Mouse (Mus musculus) limb, embryonic 11.5 days (tissue): ENCODE measurements at regions not wholly inside any gene's neighbourhood (a gene's known extent, or its start where the extent isn't known, plus 50 kb on each side); places are given as distances from the start of the nearest gene placed in this dataset.

Source experiments
- ATAC-seq: fragments of 200-750 bp; cut with Nextera tagmentation; 2 replicates; pipeline ENCODE4 v1.8.0; 2017; ENCODE audit warnings: low read depth; ENCODE audit not compliant: insufficient number of reproducible peaks, low FRiP score, low TSS enrichment
- DNase-seq: peaks from one replicate; pipeline ENCODE4 v3.0.0-alpha.2; 2015; ENCODE audit warnings: low spot score
- H3K27ac ChIP-seq: fragments of 300-500 bp; sonication (generic); replicated peaks from 2 replicates; pipeline ENCODE4 v1.5.1; 2014; ENCODE audit warnings: low read depth, mild to moderate bottlenecking, low read length
- H3K27me3 ChIP-seq: fragments of 300-500 bp; sonication (generic); 2 replicates; pipeline ENCODE4 v1.6.1; 2014; ENCODE audit warnings: mild to moderate bottlenecking, low read length, mixed read lengths; ENCODE audit not compliant: control insufficient read depth, insufficient read depth
- H3K36me3 ChIP-seq: fragments of 300-500 bp; sonication (generic); 2 replicates; pipeline ENCODE4 v1.6.1; 2014; ENCODE audit warnings: mild to moderate bottlenecking, low read length, moderate library complexity, mixed read lengths; ENCODE audit not compliant: control insufficient read depth, insufficient read depth
- H3K4me1 ChIP-seq: fragments of 300-500 bp; sonication (generic); 2 replicates; pipeline ENCODE4 v1.6.1; 2014; ENCODE audit warnings: low read length, mixed read lengths; ENCODE audit not compliant: control insufficient read depth, insufficient read depth
- H3K4me2 ChIP-seq: fragments of 300-500 bp; sonication (generic); 2 replicates; pipeline ENCODE4 v1.6.1; 2014; ENCODE audit warnings: low read depth, mild to moderate bottlenecking, moderate library complexity; ENCODE audit not compliant: severe bottlenecking
- H3K4me3 ChIP-seq: fragments of 300-500 bp; sonication (generic); 2 replicates; pipeline ENCODE4 v1.5.1; 2014; ENCODE audit warnings: low read depth, low read length
- H3K9ac ChIP-seq: fragments of 300-500 bp; sonication (generic); 2 replicates; pipeline ENCODE4 v1.6.1; 2014; ENCODE audit warnings: mild to moderate bottlenecking, low read length
- H3K9me3 ChIP-seq: fragments of 300-500 bp; sonication (generic); 2 replicates; pipeline ENCODE4 v1.6.1; 2016; ENCODE audit warnings: low read length; ENCODE audit not compliant: control insufficient read depth
- whole genome bisulfite sequencing: fragments of 180-500 bp; shearing (Covaris S2); extraction: QIAGEN DNeasy Blood & Tissue Kit; methylation state at CpG from one replicate; pipeline ENCODE4 v1.1.7; 2014; 5-methylcytosine and 5-hydroxymethylcytosine counted together

DNA sequence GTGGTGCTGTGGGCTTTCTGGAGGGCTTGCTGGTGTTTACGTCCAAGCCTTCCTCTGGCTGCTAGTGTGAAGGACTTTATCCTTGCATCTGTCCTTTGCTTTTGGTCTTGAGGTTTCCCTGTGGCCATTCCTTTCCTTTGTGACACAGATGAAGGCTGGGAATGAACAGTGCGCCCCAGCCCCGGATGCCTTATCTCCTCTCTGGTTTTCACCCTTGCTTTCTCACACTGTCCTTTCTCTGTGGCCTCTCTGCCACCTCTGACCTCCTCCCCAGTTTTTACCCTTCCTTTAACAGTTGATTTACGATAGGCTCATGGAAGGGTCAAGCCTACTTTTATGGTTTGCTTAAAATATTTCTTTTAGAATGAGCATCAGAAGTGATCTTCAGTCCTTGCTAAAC lies 53.2 kb downstream of the Gas1 start:
- no peak overlapping the region; the same call in 1 of the 2 replicates for H3K4me2 ChIP-seq
- DNase-seq (no peak), ATAC-seq (no peak)
- no peaks in the 10 kb centered on the region for H3K36me3 ChIP-seq
- H3K4me1 ChIP-seq = peaks cover 36% of the 10 kb centered on the region
- no peaks in the 10 kb centered on the region for H3K9me3 ChIP-seq
- H3K9ac ChIP-seq = no peak overlapping the region
- no peak overlapping the region for H3K4me3 ChIP-seq
- 5% methylated on average over 4 of the region's 4 CpGs for WGBS
- H3K27ac ChIP-seq = no peak overlapping the region
- H3K27me3 ChIP-seq = no peaks in the 10 kb centered on the region

DNA sequence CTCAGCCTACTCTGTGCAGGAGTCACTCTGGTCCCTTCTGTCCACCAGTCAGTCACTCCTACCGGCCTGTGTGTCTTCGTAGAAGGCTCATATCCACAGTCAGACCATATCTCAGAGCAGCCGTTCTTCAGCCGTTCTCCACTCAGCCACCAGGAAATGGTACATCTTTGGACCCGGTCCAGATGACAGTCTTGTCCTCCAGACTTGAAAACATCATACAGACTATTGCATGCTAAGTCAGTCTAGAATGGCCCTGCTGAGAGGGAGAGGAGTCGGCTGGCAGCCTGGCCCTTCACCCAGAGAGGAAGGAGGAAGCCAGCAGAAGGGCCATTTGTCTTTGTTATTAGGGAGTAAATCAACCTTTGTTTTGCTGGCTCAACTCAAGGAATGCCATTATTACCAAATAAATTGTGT lies 54.0 kb downstream of the Gas1 start:
- H3K27me3 ChIP-seq = no peaks in the 10 kb centered on the region
- H3K36me3 ChIP-seq = no peaks in the 10 kb centered on the region
- H3K9ac ChIP-seq = no peak overlapping the region

GRCm38 (mm10) chr13:60122341-60123173 lies 54.6 kb downstream of the Gas1 start:
- peaks cover 36% of the 10 kb centered on the region for H3K4me1 ChIP-seq
- peak; percentile 39 for DNase-seq
- no peak overlapping the region; the same call in 1 of the 2 replicates for H3K27ac ChIP-seq
- H3K9me3 ChIP-seq = no peaks in the 10 kb centered on the region
- 32% methylated on average over 29 of the region's 29 CpGs for WGBS
- no peak overlapping the region; the same call in 1 of the 2 replicates for H3K9ac ChIP-seq
- no peaks in the 10 kb centered on the region for H3K36me3 ChIP-seq
- no peaks in the 10 kb centered on the region for H3K27me3 ChIP-seq
- no peak for ATAC-seq
- no peak overlapping the region for H3K4me3 ChIP-seq
- H3K4me2 ChIP-seq = no peak overlapping the region

More for the DNA sequence above, 54.0 kb downstream of the Gas1 start:
- no peak overlapping the region; the same call in 1 of the 2 replicates for H3K27ac ChIP-seq
- ATAC-seq (no peak), DNase-seq (no peak)
- no peak overlapping the region for H3K4me3 ChIP-seq
- WGBS = 18% methylated on average over 6 of the region's 6 CpGs
- H3K4me1 ChIP-seq = peaks cover 36% of the 10 kb centered on the region
- H3K9me3 ChIP-seq = no peaks in the 10 kb centered on the region
- H3K4me2 ChIP-seq = no peak overlapping the region

- Histone ChIP-seq H3K27me3 (no peaks in the 10 kb centered on the region), H3K4me3 (no peak overlapping the region), H3K36me3 (no peaks in the 10 kb centered on the region), H3K9ac (no peak overlapping the region), H3K27ac (0 out of 2 replicates have a peak overlapping the region, but pooled peaks have one; percentile 95), H3K4me1 (peaks cover 11% of the 10 kb centered on the region; the same call in 1 of the 2 replicates), H3K9me3 (no peaks in the 10 kb centered on the region), H3K4me2 (no peak overlapping the region)
- 92% methylated on average over 2 of the region's 2 CpGs for WGBS
- ATAC-seq (no peak), DNase-seq (no peak)
Observed at GRCm38 (mm10) chr13:60111465-60111864, 65.7 kb downstream of the Gas1 start.

DNA sequence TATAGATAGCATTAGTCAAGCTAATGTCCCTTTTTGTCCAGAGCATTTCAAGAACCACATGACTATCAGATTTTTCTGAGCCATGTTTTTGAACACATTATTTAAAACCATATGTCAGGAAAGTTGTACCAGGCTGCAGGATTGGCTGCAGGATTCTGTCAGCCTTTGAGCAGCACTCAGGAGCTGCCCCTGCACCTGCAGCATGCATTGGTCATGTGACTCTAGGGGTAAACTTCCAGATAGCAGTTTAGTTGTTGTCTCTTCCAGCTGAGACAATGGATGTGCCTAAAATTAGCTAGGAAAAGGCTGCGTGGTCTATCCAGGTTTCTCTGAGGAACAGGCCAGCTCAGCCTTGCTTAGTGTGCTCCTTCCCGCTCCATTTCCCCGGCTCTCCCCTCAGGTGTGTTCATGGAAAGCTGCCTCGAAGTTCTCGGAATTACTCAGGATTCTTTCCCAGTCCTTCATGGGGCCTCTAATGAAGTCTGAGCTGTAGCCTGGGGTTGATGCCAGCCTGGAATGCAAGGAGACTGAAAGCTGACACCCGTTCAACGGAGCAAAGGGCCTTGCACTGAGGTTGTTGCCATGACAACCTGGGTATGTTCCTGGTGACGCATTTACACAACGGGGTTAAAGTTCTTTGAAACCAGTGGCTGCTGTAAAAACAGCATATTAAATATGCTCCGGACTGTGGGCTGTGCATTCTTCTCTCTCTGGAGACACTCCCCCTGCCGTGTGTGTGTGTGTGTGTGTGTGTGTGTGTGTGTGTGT lies 66.9 kb downstream of the Gas1 start:
- WGBS = 2% methylated on average over 11 of the region's 11 CpGs
- ATAC-seq (peak; percentile 96), DNase-seq (peak; percentile 87)
- H3K4me1 ChIP-seq = peaks cover 13% of the 10 kb centered on the region; the same call in 1 of the 2 replicates
- H3K9ac ChIP-seq = 0 out of 2 replicates have a peak overlapping the region, but pooled peaks have one; percentile 44
- no peaks in the 10 kb centered on the region for H3K9me3 ChIP-seq
- H3K4me2 ChIP-seq = peak overlapping the region; percentile 18; the same call in 1 of the 2 replicates
- no peaks in the 10 kb centered on the region for H3K27me3 ChIP-seq
- peak overlapping the region; percentile 95 for H3K27ac ChIP-seq
- H3K36me3 ChIP-seq = no peaks in the 10 kb centered on the region
- H3K4me3 ChIP-seq = peak overlapping the region; percentile 7; the same call in 1 of the 2 replicates

DNA sequence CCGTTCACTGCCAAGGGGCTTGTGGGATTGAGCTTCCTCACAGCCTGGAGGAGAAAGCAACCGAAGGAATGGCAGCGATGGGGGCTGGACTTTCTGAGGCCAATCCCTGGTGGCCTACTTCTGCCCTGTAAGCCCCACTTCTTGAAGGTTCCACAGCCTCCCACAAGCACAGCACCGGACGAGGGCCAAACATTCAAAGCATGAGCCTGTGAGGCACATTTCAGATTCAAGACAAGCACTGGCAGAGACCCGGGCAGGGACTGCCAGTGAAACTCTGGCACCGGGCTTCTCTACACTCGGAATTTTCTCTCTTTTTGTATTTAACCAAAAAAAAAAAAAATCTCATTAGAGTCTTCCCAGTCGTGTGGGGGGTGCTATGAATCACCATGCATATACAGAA lies 71.9 kb downstream of the Gas1 start:
- Histone ChIP-seq H3K4me1 (peaks cover 15% of the 10 kb centered on the region; the same call in 1 of the 2 replicates), H3K4me2 (no peak overlapping the region), H3K4me3 (no peak overlapping the region), H3K27ac (0 out of 2 replicates have a peak overlapping the region, but pooled peaks have one; percentile 30), H3K36me3 (no peaks in the 10 kb centered on the region), H3K9ac (no peak overlapping the region), H3K9me3 (no peaks in the 10 kb centered on the region), H3K27me3 (no peaks in the 10 kb centered on the region)
- ATAC-seq (no peak), DNase-seq (no peak)
- 91% methylated on average over 9 of the region's 9 CpGs for WGBS

GRCm38 (mm10) chr13:60101651-60102050 lies 75.5 kb downstream of the Gas1 start:
- 59% methylated on average over 4 of the region's 4 CpGs for WGBS
- Histone ChIP-seq H3K27me3 (no peaks in the 10 kb centered on the region), H3K9ac (no peak overlapping the region), H3K4me1 (peaks cover 21% of the 10 kb centered on the region), H3K36me3 (no peaks in the 10 kb centered on the region), H3K4me3 (no peak overlapping the region), H3K9me3 (no peaks in the 10 kb centered on the region), H3K27ac (no peak overlapping the region), H3K4me2 (no peak overlapping the region)
- no peak for ATAC-seq
- DNase-seq = no peak
